Mouse (Mus musculus): ENCODE data around the gene Pptc7.
"Not testable (repeated sequence)": the region's sequence is repeated elsewhere in the genome, so short reads cannot be mapped to it uniquely, and the experiment has no call there.

Pptc7 gene

DNA sequence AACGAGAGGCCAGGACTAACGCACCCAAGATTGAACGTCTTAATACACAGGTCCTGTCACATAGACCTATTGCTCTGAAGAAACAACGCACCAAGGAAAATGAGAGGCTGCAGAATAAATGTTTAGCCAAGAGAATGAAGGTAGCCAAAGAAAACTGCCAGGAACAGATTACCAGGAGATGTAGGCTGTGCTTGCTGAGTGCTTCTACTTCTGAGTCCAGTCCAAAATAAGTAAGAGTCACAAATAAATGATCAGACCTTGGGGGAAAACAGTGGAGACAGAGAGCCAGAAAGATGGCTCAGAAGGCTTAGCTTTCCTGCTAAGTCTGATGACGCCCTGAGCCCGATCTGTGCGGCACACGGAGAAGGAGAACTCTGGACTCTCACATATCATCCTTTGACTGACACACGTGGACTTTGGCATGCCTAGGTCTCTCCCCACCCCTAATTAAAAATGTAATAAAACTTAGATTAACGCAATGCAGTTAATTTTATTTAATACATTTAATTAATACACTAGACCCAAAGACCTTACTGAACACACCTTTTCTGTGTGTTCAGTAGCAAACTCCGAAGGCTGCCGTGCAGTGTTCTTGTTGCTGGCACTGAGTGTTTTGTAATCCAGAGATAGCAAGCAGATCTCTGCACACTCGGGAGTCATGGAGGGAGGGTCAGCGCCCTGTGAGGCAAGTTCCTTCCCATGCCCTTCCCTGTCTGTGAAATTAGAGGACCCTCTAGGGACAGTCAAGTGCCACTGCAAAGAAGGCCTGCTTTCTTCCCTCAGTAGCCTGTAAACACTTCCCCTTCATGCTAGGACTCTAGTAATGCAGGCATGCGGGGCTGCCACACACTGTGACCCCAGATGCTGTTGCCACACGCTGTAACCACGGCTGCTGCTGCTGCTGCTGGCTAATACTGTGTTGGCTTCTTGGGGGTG, 18.9 kb downstream of the Pptc7 start:
- no peak for DNase-seq

DNA sequence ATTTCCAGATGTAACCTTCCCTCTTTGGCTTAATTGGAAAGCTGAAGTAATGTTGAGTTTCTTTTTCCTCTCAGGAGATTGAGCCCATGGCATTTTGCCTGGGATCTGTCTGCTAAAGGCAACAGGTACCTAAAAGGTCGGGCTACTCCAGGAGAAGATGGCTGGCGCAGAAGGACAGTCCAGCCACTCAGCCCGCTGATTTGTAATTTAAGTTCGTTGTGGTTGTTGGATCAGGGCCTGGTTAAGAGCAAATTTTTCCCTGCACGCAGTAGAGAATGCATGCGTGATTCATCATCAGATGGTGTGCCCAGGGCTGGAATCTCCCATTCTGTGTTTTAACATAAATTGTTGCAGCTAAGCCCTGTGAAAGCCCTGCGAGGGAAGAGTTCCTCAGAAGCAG, 19.8 kb downstream of the Pptc7 start:
- no peak for DNase-seq

DNA sequence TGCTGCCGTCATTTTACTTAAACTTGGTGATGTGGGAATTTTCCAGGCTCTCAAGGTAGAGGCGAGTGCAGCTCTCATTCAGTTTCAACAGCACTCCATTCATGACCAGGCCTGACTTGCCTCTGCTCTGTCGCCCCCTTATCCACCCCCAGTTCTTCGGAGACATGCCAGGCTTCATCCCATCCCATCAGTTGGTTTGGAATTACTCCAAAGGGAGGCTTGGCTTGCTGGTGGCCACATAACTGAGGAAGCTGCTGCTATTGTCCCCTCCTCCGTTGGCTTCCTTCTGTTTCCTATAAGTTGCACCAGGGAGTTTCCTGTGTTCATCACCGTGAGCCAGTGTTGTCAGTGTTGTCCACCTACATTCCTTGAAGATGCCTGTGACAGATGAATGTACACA, 20.4 kb downstream of the Pptc7 start:
- no peak for DNase-seq

DNA sequence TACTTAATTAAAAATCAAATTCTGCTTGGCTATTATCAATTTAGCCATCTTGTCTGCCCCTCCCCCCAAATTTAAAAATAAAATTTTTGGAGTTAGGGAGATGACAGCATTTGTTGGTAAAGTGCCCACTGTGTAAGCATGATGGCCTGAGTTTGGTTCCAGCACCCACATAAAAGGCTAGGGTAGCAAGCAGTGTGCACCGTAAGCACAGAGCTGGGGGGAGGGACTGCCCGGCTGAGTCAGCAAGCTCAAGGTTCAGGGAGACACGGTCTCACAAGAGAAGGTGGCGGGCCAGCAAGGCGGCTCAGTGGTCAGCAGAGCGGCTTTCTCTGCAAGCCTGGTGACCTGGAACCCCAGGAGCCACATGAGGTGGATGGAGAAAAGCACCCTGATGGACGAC, 21.3 kb downstream of the Pptc7 start:
- DNase-seq: no peak

DNA sequence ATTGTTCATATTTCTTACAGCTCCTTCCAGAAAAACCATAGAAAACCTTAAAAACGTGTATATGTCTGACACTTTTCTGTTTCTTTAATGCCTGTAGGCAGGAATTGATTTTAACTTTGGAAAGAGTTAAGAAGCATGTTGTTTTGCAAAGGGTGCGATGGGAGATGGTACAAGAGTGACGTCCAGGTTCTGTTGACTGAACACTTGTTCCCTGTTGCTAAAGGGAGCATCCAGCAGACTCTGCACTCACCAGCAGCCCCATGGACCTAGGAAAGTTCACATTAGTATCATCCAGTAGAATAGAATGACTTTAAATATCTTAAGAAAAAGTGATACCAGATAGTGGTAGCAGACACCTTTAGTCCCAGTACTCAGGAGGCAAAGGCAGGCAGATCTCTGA, 22.4 kb downstream of the Pptc7 start:
- no peak for DNase-seq

DNA sequence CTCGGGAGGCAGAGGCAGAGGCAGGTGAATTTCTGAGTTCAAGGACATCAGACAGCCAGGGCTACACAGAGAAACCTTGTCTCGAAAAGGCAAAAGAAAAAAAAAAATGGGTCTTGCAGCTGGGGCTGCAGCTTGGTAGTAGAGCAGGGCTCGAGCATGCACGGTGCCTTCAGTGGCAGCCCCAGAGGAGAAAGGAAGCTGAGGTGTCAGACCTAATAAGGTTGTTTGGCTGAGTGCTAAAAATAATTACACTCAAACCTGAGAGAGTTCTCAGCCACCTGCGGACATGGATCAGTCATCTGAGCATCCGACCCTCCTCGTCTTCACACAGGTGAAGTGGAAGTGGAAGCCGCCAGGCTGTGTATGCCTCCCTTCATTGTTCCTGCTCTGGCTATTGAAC, 26.5 kb downstream of the Pptc7 start:
- DNase-seq: no peak

DNA sequence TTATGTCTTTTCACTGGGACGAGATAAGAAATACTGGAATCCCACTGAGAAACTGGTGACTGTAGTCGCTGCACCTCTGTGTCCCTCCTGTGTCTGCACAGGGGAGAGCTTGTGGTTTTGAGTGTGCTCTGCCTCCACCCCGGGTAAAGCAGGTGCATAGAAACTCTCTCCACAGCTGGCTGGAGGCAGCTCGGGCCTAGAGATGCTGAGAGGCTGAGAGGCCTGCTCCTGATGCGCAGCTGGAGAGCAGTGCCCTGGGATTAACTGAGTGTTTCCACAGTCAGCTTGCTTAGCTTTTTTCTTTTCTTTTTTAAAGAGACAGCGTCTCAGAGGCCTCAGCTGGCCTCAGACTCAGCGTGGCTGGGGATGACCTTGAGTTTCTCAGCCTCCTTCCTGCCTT, 27.5 kb downstream of the Pptc7 start:
- DNase-seq: no peak

DNA sequence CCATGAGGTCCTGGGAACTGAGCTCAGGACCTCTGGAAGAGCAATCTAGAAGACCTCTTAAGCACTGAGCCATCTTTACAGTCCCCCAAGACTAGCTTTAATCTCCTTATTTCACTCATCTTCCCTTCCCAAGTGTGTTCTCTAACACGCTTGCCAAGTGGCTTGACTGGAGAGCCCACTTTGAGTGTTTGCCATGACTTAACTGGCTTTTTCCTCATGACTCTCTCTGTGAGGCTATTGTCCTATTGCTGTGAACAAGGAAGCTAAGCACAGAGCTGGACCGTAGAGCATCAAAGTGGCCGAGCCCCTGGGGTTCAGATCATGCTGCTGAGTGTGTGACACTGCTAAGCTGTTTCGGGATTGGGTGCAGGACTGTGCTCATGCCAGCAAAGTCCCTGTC, 28.2 kb downstream of the Pptc7 start:
- DNase-seq: no peak

DNA sequence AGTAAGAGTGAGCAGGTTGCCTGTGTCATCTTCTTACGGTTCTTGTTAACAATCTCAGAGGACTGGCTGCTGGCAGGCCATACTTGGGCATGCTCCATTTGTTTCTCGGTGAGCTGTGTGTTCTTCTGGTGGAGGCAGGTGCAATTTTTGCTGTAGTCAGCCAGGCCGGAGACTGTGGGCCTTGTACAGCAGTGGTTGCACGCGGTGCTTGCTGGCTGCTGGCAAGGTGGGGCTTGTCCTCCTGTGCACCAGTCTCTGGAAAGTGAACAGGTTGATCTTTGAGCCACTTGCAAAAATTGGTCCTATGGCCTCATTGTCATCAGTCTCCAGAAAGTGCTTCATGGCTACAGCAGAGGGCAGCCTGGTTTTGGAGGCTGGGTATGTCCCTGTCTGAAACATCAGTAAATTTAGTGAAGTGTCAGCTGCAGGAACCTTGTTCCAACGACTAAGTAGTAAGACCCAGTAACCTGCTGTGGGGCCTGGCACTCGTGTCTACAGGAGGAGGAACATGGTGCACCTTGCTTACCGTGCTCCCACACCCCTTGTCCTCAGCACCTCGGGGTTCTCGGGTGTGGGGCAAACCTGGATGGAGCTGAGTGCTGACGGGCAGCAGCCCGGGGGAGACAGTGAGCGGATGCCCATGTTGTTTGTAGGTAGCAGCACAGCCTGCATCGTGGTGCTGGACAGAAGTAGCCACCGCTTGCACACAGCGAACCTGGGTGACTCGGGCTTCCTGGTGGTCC, 28.9 kb downstream of the Pptc7 start:
- no peak for DNase-seq

DNA sequence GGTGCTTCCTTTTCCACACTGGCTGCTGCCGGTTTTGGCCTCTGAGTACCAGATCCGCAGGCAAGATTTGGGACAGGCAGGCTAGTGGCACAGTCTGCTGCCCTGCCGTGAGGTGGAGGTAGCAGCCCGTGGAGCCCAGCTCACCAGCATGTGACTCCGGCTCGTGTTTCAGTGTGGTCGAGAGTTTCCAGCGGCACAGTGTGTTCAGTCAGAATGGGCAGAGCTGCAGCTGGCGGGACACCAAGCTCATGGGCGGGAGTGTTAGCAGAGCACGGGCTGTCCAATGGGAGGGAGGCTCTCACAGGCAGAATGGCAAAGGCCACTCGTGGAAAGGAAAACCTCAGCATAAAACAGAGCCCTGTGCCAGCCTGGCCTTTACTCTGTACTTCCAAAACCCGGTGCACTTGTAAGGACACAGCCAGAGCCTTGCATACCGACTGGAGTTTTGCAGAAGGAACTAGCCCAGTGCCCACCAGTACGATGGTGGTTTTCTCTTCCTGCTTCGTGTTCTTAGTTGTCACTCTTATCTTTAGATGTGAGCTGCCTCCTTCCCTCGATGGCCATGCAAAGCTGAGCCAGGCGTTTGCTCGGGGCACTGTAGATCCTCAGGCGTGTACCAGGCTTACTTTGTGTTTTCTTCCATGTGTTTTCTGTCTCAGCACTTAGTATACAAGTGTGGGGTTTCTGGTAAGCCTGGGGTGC, 31.0 kb downstream of the Pptc7 start:
- peak; percentile 88 for DNase-seq

DNA sequence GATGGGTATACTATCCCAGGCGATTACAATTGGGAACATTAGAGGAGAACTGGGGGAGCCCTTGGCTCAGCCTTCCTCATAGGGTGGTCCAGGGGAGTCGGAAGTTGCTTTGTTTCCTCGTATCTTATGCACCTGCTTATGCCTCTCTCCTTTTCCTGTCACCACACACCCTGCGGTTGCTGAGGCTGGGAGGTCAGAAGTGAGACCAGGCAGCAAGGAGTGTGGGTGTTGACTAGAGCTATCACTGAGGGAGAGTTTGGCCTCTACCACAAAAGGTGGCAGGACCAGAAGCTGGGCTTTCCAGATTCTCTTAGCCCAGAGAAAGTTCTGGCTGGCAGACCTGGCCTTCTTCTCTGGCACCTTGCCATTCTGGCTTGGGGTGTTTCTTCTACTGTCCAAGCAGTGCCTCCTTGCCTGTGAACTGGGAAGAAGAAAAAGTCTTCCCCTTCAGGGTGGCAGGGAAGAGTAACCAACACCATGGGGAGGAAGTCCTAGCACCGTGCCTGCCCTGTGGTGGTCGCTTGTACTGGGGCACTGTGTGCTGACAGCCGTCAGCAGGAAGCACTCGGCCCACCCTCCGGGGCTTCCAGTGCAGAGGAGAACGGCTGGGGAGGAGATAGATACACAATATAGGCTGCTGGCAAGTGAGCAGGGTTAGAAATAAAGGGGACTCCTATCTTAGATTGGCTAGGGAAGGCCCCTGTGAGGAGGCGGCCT, 33.3 kb downstream of the Pptc7 start:
- peak; percentile 52 for DNase-seq

DNA sequence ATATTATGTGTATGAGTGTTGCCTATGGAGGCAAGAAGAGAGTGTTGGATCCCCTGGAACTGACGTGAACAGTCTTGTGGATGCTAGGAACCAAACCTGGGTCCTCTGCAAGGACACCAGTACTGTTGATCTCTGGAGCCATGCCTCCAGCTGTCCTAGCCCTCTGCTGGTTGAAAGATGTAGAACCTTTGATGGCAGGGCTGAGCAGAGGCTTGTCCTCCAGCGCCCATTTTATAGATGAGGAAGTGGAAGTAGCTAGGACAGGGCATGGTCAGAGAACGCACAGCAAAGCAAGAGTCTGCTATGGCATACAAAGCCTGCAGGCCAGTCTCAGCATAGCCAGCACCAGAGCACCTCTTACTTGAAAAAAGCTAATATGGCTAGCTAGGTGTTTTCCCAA, 33.9 kb downstream of the Pptc7 start:
- peak; percentile 30 for DNase-seq

DNA sequence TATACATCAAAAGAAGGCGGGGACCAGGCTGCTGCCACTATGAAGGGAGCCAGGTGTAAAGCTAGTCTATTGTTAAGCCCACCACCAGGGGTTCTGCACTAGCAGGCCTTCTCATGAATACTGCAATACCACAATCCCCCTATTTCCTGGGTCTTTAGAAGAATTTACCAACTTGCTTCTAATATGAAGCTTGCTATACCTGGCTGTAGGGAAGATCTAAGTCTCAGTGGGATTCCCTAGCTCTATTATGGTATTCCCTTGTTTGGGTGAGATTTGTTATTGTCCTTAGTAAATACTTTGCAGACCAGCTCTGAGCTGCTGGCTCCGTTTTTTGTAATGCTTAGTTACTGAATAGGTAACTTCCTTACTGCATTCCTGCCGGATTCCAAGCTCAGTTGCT, 34.8 kb downstream of the Pptc7 start:
- DNase-seq: not testable (repeated sequence)

DNA sequence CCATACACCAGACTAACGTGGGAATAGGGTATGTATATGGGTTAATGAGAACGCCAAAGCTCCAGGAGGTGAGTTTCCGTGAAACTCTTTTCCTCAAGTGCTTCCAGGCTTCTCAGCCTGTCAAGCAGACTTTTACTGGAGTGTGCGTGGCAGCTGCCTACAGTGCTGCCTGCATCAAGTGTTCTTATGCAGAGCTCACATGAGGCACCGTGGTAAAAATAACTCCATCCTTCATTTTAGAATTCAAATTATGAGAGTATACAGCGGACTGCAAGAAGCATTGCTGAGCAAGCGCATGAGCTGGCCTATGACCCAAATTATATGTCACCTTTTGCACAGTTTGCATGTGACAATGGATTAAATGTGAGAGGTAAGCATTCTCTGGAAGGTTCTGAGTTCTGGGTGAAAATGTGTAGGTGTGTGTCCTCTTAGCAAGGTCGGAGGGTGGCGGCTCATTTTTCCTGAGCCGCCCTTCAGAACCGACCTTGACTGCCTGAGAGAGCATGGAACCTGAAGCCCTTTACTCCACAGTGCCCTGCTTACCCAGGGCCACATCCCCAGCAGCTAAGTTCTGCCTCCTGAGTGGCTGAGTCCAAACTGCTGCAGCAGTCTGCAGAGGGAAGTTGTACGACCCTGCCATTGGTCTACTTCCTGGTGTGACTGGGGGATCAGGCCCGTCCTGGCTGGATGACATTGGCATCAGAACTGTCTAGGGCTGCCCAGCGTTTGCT, 35.5 kb downstream of the Pptc7 start:
- peak; percentile 11 for DNase-seq

DNA sequence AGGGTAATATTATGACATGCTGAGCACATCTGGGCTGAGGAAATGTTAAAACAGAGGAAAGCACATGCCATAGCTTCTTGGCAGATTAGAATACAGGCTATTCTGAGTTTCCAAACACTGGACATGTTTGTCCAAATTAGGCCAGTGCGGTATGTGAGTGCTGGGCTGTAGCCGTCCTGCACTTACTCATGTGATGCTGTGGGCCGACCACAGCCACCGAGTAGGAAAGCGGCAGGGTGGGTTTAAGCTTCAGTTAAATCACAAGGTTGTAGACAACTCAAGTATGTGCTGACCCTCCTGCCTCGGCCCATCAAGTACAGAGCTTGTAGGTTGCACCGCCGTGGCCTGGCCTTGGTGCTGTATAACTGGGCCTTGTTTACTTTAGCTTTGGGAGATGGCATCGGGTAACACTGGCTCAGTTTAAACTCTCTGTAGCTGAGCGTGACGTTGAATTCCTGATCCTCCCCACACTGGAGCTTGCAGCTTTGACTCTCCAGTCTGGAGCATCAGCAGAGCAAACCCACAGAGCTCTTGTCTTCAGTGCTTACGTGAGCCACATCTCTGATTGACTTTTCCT, 36.1 kb downstream of the Pptc7 start:
- DNase-seq: no peak

DNA sequence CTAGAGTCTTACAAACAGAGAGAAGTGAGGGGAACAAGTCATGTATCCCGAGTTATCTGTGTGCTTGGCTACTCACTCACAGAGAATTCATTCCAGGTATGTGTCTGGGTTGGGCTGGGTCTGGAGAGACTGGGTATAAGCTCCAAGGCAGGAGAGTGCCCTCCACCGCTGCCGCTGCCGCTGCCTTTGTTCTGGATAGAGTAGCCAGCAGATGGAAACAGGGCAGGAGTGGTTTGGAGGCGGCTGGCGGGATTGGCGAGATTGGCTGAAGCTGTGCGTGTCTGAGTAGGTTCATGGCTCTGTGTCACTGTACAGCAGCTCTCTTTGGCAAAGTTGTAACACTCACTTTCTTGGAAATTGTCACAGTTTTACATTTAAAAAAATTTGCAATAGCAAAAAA, 39.4 kb downstream of the Pptc7 start:
- DNase-seq: no peak

DNA sequence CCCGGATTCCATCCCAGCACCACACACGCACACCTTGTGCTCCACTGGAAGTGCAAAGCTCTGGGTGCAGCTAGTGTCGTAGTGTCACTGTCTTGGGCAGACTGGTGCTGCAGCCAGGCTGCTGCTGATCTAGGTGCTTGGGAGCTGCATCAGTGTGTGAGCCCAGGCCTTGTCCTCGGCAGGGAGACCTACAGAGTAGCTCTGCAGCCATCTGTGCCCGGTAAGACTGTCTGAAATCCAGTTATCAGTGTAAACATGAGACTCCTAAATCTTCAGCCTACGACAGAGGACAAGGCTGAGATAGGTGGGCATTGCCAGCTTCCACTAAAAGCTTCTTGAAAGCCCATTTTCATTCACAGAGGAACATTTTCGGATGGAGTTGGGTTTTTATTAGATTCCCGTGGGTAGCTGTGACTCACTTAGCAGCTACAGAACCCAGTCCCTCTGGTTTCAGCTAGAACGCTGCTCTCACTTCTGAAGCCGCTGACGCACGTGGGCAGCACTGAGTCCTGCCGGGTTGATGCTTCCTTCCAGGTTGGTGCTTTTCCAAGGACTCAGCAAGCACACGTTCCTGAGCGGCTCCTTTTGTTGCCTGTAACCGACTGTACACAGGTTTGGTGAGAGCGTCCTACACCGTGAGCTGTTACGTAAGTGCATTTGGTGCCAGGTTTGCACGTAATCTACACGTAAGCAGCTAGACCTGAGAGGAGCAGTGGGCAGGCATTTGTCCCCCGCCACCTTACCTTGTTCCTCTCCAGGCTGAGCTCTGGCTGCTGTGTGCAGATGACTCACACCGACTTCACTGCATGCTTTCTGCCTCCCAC, 40.7 kb downstream of the Pptc7 start:
- peak; percentile 85 for DNase-seq

DNA sequence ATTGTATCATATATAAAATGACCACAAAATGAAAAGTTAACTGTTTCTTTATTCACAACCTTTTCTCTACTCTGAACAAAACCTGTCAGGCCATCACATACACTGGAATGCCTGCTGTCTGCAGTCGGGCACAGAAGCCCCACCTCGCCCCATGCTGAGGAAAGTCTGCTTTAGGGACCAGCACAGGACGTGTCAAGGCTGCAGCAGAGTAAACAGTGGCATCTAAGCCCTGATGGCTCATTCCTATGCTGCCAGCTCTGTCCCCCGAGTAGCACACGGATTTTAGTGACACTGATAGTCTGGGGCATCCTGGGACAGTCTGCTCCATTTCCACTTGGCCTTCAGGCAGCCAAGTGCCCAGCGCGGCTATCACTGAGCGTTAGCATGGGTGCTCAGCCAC, 41.3 kb downstream of the Pptc7 start:
- peak; percentile 52 for DNase-seq

DNA sequence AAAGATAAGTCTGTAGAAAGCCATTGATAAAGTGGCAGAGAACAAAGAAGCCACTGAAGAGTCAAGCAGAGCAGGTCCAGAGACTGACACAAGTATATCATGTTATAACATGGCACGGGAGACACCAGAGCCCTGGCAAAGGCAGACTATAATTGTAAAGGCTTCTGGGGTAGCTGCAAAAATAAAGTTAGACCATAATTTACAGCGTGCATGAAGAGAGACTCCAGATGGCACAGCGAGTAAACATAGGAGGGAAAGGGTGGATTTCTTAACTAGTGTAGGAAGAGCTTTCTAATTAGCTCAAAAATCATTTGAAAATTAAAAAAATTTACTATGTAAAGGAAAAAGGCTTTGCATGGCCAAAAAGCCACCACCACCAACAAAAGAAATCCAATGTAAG, 43.1 kb downstream of the Pptc7 start:
- DNase-seq: no peak

DNA sequence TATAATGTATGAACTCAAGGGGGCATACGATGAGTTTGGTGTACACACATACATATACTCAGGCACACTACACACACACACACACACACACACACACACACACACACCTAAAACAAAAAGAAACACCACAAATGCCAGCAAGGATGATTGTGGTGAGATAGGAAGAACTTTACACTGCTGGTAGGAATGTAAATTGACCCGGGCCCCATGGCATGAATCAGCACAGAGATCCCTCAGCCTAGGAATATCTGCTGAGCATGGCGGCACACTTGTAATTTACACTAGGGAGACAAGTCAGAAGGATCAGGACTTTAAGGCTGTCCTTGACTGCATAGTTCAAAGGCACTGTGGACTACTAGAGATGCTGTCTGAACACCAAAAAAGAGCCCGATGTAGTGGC, 46.1 kb downstream of the Pptc7 start:
- no peak for DNase-seq

DNA sequence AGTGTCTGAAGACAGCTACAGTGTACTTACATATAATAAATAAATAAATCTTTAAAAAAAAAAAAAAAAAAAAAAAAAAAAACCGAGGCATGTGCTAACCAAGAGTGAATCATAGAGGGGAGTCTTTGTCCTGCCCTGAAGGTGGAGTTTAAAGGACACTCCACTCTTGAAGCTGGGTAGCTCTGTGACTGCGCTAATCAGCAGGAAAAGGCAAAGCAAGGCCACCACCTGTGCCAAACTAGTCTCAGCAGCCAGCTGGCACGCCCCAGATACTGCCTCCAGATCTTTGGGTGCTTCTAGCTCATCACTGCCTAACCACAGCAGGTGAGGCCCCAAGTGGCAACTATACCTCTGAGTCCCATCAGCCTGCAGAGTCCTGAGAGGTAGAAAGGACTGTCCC, 50.5 kb downstream of the Pptc7 start:
- DNase-seq: no peak

Measured in cerebellum, adult 8-10 months (tissue).